In genomic region chr12:86600041-86600440, GRCm38 (mm10) we compare ENCODE assay signal across 27 mouse cellular contexts.
DNase-seq lines count a peak whose midpoint lies in the region; ATAC-seq and TF ChIP-seq lines count a peak whose summit lies in the region.
"Had no signal": no experiment of that assay in that cellular context is flagged by ENCODE, and none has a peak within 500 bp of the region (broad histone marks: within the 10 kb centered on the region; RNA-seq: fewer than 3 reads in every experiment).

No protein-coding gene starts in this region.

- peak; percentile 14 for DNase-seq in kidney, adult 11 months
- DNase-seq in kidney, postnatal 10 days, result no peak
- peak; percentile 30 to 43 for DNase-seq in kidney, adult 8-10 months
- no peak for DNase-seq in kidney, postnatal 25 days
- no peak for DNase-seq in limb, embryonic 14.5 days (ENCODE audit: low spot score)
- no peak for DNase-seq in limb, embryonic 10.5 days (ENCODE audit: low spot score)
- DNase-seq: adrenal gland, adult 2 months; adrenal gland, postnatal 14 days; cerebellum, adult 11 months; cerebellum, adult 2 months; cerebellum, postnatal 36 days; embryo, embryonic 11 days; gastrocnemius, postnatal 25 days; heart, adult 18-20 months; heart, postnatal 10 days; heart, postnatal 36 days had no signal

- no peaks in the 10 kb centered on the region for H3K36me3 ChIP-seq in limb, embryonic 14.5 days (ENCODE audit: control insufficient read depth, insufficient read depth, low read length)
- H3K36me3 ChIP-seq in limb, embryonic 10.5 days, result no peaks in the 10 kb centered on the region
- H3K36me3 ChIP-seq: embryonic facial prominence, embryonic 10.5 days; embryonic facial prominence, embryonic 13.5 days; forebrain, embryonic 12.5 days; forebrain, embryonic 15.5 days; heart, embryonic 12.5 days; heart, embryonic 15.5 days; hindbrain, embryonic 10.5 days; hindbrain, embryonic 13.5 days had no signal

- H3K4me3 ChIP-seq in limb, embryonic 14.5 days (replicated peaks; ENCODE audit: low read length), result no peak overlapping the region
- no peak overlapping the region for H3K4me3 ChIP-seq in limb, embryonic 10.5 days
- H3K4me3 ChIP-seq: embryonic facial prominence, embryonic 10.5 days; embryonic facial prominence, embryonic 13.5 days; erythroblast, embryonic 14.5 days; forebrain, embryonic 12.5 days; forebrain, embryonic 15.5 days; heart, embryonic 12.5 days; heart, embryonic 15.5 days; hindbrain, embryonic 10.5 days; hindbrain, embryonic 13.5 days had no signal

- WGBS in limb, embryonic 14.5 days, result 10% methylated on average over 1 of the region's 1 CpGs
- 33% methylated on average over 1 of the region's 1 CpGs for WGBS in limb, embryonic 10.5 days

- no peaks in the 10 kb centered on the region for H3K9me3 ChIP-seq in limb, embryonic 14.5 days (ENCODE audit: control insufficient read depth, low read length)
- H3K9me3 ChIP-seq in limb, embryonic 10.5 days (replicated peaks), result no peaks in the 10 kb centered on the region
- H3K9me3 ChIP-seq: embryonic facial prominence, embryonic 10.5 days; embryonic facial prominence, embryonic 13.5 days; forebrain, embryonic 12.5 days; forebrain, embryonic 15.5 days; heart, embryonic 12.5 days; heart, embryonic 15.5 days; hindbrain, embryonic 10.5 days; hindbrain, embryonic 13.5 days had no signal

- ATAC-seq in limb, embryonic 14.5 days (ENCODE audit: low FRiP score, low read depth), result no peak
- ATAC-seq: CD4-positive, CD25-positive, alpha-beta regulatory T cell, adult 4 months; forebrain, embryonic 15.5 days; hindbrain, embryonic 16.5 days had no signal

- 0 out of 2 replicates have a peak overlapping the region, but pooled peaks have one; percentile 12 for H3K9ac ChIP-seq in limb, embryonic 14.5 days (ENCODE audit: low read depth, low read length, severe bottlenecking)
- H3K9ac ChIP-seq: embryonic facial prominence, embryonic 13.5 days; forebrain, embryonic 12.5 days; forebrain, embryonic 15.5 days; heart, embryonic 12.5 days; heart, embryonic 15.5 days; hindbrain, embryonic 13.5 days had no signal

- H3K4me1 ChIP-seq in limb, embryonic 14.5 days (ENCODE audit: control insufficient read depth, insufficient read depth, low read length), result no peaks in the 10 kb centered on the region
- no peaks in the 10 kb centered on the region for H3K4me1 ChIP-seq in limb, embryonic 10.5 days
- H3K4me1 ChIP-seq: embryonic facial prominence, embryonic 10.5 days; embryonic facial prominence, embryonic 13.5 days; forebrain, embryonic 12.5 days; heart, embryonic 12.5 days; heart, embryonic 15.5 days; hindbrain, embryonic 10.5 days had no signal

- no peaks in the 10 kb centered on the region for H3K27me3 ChIP-seq in limb, embryonic 14.5 days (ENCODE audit: control insufficient read depth, insufficient read depth, low read length)
- no peaks in the 10 kb centered on the region for H3K27me3 ChIP-seq in limb, embryonic 10.5 days (ENCODE audit: low read depth, poor library complexity, severe bottlenecking)
- H3K27me3 ChIP-seq: embryonic facial prominence, embryonic 13.5 days; forebrain, embryonic 12.5 days; forebrain, embryonic 15.5 days; heart, embryonic 12.5 days; heart, embryonic 15.5 days; hindbrain, embryonic 13.5 days had no signal

- H3K27ac ChIP-seq in limb, embryonic 14.5 days (replicated peaks; ENCODE audit: low read depth, low read length), result no peak overlapping the region
- no peak overlapping the region for H3K27ac ChIP-seq in limb, embryonic 10.5 days
- H3K27ac ChIP-seq: embryonic facial prominence, embryonic 10.5 days; embryonic facial prominence, embryonic 13.5 days; forebrain, embryonic 12.5 days; forebrain, embryonic 15.5 days; heart, embryonic 15.5 days; hindbrain, embryonic 10.5 days; hindbrain, embryonic 13.5 days had no signal

- no peak for TF ChIP-seq POLR2A in limb, embryonic 14.5 days (IDR thresholded peaks at IDR 0.05; ENCODE audit: borderline replicate concordance, extremely low read depth, insufficient read depth, insufficient read length)

- H3K4me2 ChIP-seq in limb, embryonic 14.5 days (replicated peaks; ENCODE audit: low read depth, low read length, severe bottlenecking), result no peak overlapping the region
- H3K4me2 ChIP-seq: embryonic facial prominence, embryonic 13.5 days; forebrain, embryonic 12.5 days; forebrain, embryonic 15.5 days; heart, embryonic 12.5 days; heart, embryonic 15.5 days; hindbrain, embryonic 13.5 days had no signal

Comparison
In these comparisons a context has a peak if more than half of its experiments do, and no peak if none do; other contexts are left out.
1. DNase-seq: peak in kidney, adult 11 months (single experiment) and kidney, adult 8-10 months (2 of 2); none in kidney, postnatal 10 days (single experiment), kidney, postnatal 25 days (0 of 2), limb, embryonic 14.5 days (single experiment) and limb, embryonic 10.5 days (single experiment).